Mouse (Mus musculus) embryonic facial prominence, embryonic 10.5 days (tissue): ENCODE results near the gene Dlx6. TPM values are rescaled to one million over a fixed set of nuclear protein-coding genes. Genes with fewer than 3 reads are reported as not detected.

Source experiments
- polyA plus RNA-seq: library from polyadenylated mRNA; unstranded; fragments of >200 nt; fragmentation: Nextera tagmentation; extraction: Ambion mirVana; gene quantifications from 2 replicates; pipeline ENCODE4 v1.2.1, GENCODE M21; 2016

Gene Dlx6
- polyA plus RNA-seq, 1 experiment from 2014 or later: 5.9 TPM

Other genes starting within 250 kb of the Dlx6 start
- 75.5 and 92.2 TPM in 2 replicates for gene Dlx5, start 18.8 kb downstream of the Dlx6 start, polyA plus RNA-seq
- gene Sdhaf3, start 92.7 kb downstream of the Dlx6 start, polyA plus RNA-seq: 6.7 and 7.5 TPM in 2 replicates